ENCODE assay signal across 7 mouse cellular contexts in genomic region chr13:76802051-76802728, GRCm38 (mm10).
DNase-seq lines count a peak whose midpoint lies in the region.

No protein-coding gene starts in this region.

- peak; percentile 46 for DNase-seq in right cerebral cortex, adult 18-20 months
- no peak for DNase-seq in right cerebral cortex, postnatal 36 days (ENCODE audit: low spot score in 2 of 2)
- DNase-seq in embryo, embryonic 9.5 days (ENCODE audit: extremely low spot score): peak; percentile 65
- peak; percentile 27 to 44 for DNase-seq in layer of hippocampus, postnatal 10 days (ENCODE audit: low spot score in 2 of 2)
- peak; percentile 41 for DNase-seq in telencephalon, adult 2 months (ENCODE audit: low read depth, low spot score)
- no peak for DNase-seq in frontal cortex, postnatal 10 days (ENCODE audit: low spot score in 2 of 2)
- no peak for DNase-seq in heart, adult 18-20 months

Comparison
In these comparisons a context has a peak if more than half of its experiments do, and no peak if none do; other contexts are left out.
1. DNase-seq: peak in right cerebral cortex, adult 18-20 months (single experiment), embryo, embryonic 9.5 days (single experiment), layer of hippocampus, postnatal 10 days (2 of 2) and telencephalon, adult 2 months (single experiment); none in right cerebral cortex, postnatal 36 days (0 of 2), frontal cortex, postnatal 10 days (0 of 2) and heart, adult 18-20 months (0 of 2).